Mouse (Mus musculus) liver, postnatal 0 days (tissue): ENCODE measurements at regions not wholly inside any gene's neighbourhood (a gene's known extent, or its start where the extent isn't known, plus 50 kb on each side); places are given as distances from the start of the nearest gene placed in this dataset.

Experiments
- ATAC-seq: fragments of 200-750 bp; cut with Nextera tagmentation; 2 replicates; pipeline ENCODE4 v1.8.0; 2017; ENCODE audit warnings: mild to moderate bottlenecking, moderate library complexity
- DNase-seq: peaks from one replicate; pipeline ENCODE4 v3.0.0-alpha.2; 2016
- H3K27ac ChIP-seq: fragments of 300-500 bp; sonication (generic); 2 replicates; pipeline ENCODE4 v1.5.1; 2014; ENCODE audit warnings: antibody characterized with exemption, moderate library complexity, mild to moderate bottlenecking, low read depth
- H3K27me3 ChIP-seq: fragments of 300-500 bp; sonication (generic); 2 replicates; pipeline ENCODE4 v1.6.1; 2014; ENCODE audit warnings: low read length, control low read depth, mixed read lengths; ENCODE audit not compliant: insufficient read depth
- H3K36me3 ChIP-seq: fragments of 300-500 bp; sonication (generic); replicated peaks from 2 replicates; pipeline ENCODE4 v1.6.1; 2014; ENCODE audit warnings: mild to moderate bottlenecking, control low read depth, low read length, moderate library complexity, mixed read lengths; ENCODE audit not compliant: insufficient read depth
- H3K4me1 ChIP-seq: fragments of 300-500 bp; sonication (generic); 2 replicates; pipeline ENCODE4 v1.6.1; 2014; ENCODE audit warnings: antibody characterized with exemption, mild to moderate bottlenecking, control low read depth; ENCODE audit not compliant: insufficient read depth
- H3K4me2 ChIP-seq: fragments of 300-500 bp; sonication (generic); 2 replicates; pipeline ENCODE4 v1.6.1; 2014; ENCODE audit warnings: low read depth, mild to moderate bottlenecking, low read length, moderate library complexity, mixed read lengths
- H3K4me3 ChIP-seq: fragments of 300-500 bp; sonication (generic); 2 replicates; pipeline ENCODE4 v1.5.1; 2014; ENCODE audit warnings: low read depth, low read length
- H3K9ac ChIP-seq: fragments of 300-500 bp; sonication (generic); replicated peaks from 2 replicates; pipeline ENCODE4 v1.6.1; 2014; ENCODE audit warnings: mild to moderate bottlenecking, moderate library complexity
- H3K9me3 ChIP-seq: fragments of 300-500 bp; sonication (generic); 2 replicates; pipeline ENCODE4 v1.6.1; 2016; ENCODE audit warnings: mild to moderate bottlenecking, control low read depth, low read length, mixed read lengths
- CTCF ChIP-seq: sonication (generic); IDR thresholded peaks from 2 replicates; pipeline ENCODE4 v1.5.1; 2016; ENCODE audit warnings: antibody characterized with exemption, low read depth
- EP300 ChIP-seq: IDR thresholded peaks from 2 replicates; pipeline ENCODE4 v1.6.1; 2016; ENCODE audit warnings: antibody characterized with exemption, low read depth, mild to moderate bottlenecking
- WGBS: fragments of 180-500 bp; shearing (Covaris S2); extraction: QIAGEN DNeasy Blood & Tissue Kit; methylation state at CpG from one replicate; pipeline ENCODE4 v1.1.7; 2014; ENCODE audit not compliant: insufficient replicate concordance; 5-methylcytosine and 5-hydroxymethylcytosine counted together

DNA sequence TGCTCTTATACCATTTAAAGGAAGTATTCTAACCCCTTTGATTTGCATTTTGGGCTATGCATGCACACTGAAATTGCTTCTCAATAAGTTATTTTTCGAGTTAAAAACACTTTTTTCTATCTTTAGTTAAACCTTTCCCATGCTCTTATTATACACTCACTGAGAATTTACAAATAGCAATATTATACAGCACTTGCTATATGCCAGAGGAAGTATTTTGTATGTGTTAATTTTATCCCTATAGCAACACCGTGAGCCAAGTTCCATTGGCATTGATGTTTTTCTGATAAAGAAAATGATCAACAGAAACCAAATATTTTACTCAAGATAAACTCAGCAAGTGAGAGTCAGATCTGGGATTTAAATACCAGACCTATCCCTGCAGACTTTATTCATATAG is 133.0 kb downstream of the Ahr start:
- WGBS: 60% methylated on average over 2 of the region's 2 CpGs
- no peak for DNase-seq

DNA sequence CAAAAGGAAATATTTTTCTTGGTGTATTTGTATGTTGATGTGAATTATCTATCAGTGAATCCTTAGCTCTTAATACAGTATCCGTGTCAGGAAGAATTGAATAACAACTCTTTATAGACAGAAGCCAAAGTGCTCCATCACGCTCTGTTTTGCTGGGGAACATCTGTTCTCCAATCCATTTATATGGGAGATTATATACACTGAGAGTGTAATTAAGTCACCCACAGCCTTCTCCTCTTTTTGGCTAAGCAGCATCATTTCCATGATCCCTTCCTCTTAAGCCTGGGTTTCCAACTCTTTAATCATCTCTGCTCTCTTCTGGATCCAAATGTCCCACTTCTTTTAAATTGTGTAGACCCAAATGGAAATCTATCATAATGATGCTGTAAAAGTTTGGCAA is 133.6 kb downstream of the Ahr start:
- Histone ChIP-seq H3K9ac (no peak overlapping the region), H3K36me3 (no peaks in the 10 kb centered on the region), H3K4me1 (no peaks in the 10 kb centered on the region), H3K4me3 (no peak overlapping the region), H3K4me2 (no peak overlapping the region), H3K9me3 (no peaks in the 10 kb centered on the region), H3K27me3 (no peaks in the 10 kb centered on the region), H3K27ac (no peak overlapping the region)
- TF ChIP-seq EP300 (no peak), CTCF (no peak)
- DNase-seq: no peak
- WGBS: 83% methylated on average over 2 of the region's 2 CpGs
- ATAC-seq: no peak

More for the DNA sequence above, 133.0 kb downstream of the Ahr start:
- H3K4me2 ChIP-seq: no peak overlapping the region
- H3K4me1 ChIP-seq: no peaks in the 10 kb centered on the region
- no peak overlapping the region for H3K4me3 ChIP-seq
- H3K9me3 ChIP-seq: no peaks in the 10 kb centered on the region
- no peaks in the 10 kb centered on the region for H3K36me3 ChIP-seq
- ATAC-seq: no peak
- TF ChIP-seq CTCF (no peak), EP300 (no peak)
- H3K27me3 ChIP-seq: no peaks in the 10 kb centered on the region
- no peak overlapping the region for H3K27ac ChIP-seq
- H3K9ac ChIP-seq: no peak overlapping the region

DNA sequence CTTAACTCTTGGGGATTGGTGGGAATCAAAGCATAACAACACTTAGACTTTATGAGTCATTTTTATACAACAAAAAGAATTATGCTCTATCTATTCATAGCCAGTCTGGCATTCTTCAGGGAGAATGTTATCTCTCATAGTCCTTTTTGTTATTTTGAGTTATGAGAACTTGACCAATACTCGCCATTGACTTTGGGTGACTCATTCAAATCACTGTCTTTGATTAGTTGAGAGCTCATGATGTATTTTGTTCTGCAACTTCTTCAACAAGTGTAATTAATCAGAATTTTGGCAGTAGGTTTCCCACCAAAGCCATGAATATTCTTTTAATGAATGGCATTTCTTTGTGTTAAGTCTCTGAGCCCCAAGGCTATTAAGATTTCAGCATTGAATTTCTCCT is 139.6 kb downstream of the Ahr start:
- H3K27ac ChIP-seq: no peak overlapping the region
- no peak overlapping the region for H3K9ac ChIP-seq
- ATAC-seq (no peak), DNase-seq (no peak)
- WGBS: 73% methylated on average over 1 of the region's 1 CpGs
- no peak for TF ChIP-seq EP300
- TF ChIP-seq CTCF: no peak
- H3K4me1 ChIP-seq: no peaks in the 10 kb centered on the region
- no peaks in the 10 kb centered on the region for H3K36me3 ChIP-seq
- H3K27me3 ChIP-seq: no peaks in the 10 kb centered on the region
- H3K4me3 ChIP-seq: no peak overlapping the region
- no peak overlapping the region for H3K4me2 ChIP-seq
- H3K9me3 ChIP-seq: no peaks in the 10 kb centered on the region

DNA sequence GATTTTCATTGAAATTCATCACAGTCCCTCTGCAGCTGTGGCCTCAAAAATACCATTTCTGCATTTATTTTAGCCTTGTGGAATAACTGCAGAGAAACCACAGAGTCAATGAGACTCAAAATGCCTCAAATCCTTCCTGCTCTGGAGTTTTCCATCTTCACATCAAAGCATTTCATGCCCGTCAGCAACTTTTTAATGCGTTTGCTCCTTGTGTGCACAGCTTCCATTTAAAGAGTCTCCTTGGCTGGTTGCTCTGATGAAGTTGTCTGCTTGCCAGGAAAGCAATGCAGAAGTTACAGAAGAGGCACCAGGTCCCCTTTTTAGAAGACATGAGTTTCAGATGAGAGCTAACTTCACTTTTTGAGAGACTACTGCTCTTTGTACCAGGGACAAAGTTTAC is 142.7 kb downstream of the Ahr start:
- no peaks in the 10 kb centered on the region for H3K9me3 ChIP-seq
- no peaks in the 10 kb centered on the region for H3K36me3 ChIP-seq
- H3K27me3 ChIP-seq: no peaks in the 10 kb centered on the region
- no peaks in the 10 kb centered on the region for H3K4me1 ChIP-seq
- 55% methylated on average over 2 of the region's 2 CpGs for WGBS
- DNase-seq (no peak), ATAC-seq (no peak)
- no peak overlapping the region for H3K9ac ChIP-seq
- H3K4me3 ChIP-seq: no peak overlapping the region
- no peak overlapping the region for H3K27ac ChIP-seq
- H3K4me2 ChIP-seq: no peak overlapping the region
- TF ChIP-seq CTCF (no peak), EP300 (no peak)

DNA sequence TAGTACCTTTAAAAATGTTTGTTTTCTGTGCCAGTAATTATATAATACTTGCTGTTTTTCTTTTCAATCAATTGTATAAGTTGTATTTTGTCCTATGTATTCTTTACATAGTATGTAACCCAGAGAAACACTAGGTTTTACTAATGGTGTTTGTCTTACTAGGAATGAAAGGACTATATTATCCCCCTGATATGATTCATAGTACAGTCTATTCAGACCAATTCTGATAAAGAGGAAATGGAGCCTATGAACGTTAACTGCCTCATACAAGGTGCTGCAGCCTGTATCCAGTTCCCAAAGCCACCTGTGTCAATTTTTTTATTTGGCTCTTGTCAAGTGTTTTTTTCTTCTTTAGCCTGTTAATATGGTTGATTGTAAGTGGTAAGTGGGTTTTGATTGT is 144.6 kb downstream of the Ahr start:
- TF ChIP-seq CTCF (no peak), EP300 (no peak)
- Histone ChIP-seq H3K9me3 (no peaks in the 10 kb centered on the region), H3K4me3 (no peak overlapping the region), H3K9ac (no peak overlapping the region), H3K27me3 (no peaks in the 10 kb centered on the region), H3K4me2 (no peak overlapping the region), H3K4me1 (no peaks in the 10 kb centered on the region), H3K36me3 (no peaks in the 10 kb centered on the region), H3K27ac (no peak overlapping the region)
- WGBS: 64% methylated on average over 1 of the region's 1 CpGs
- ATAC-seq (no peak), DNase-seq (no peak)

DNA sequence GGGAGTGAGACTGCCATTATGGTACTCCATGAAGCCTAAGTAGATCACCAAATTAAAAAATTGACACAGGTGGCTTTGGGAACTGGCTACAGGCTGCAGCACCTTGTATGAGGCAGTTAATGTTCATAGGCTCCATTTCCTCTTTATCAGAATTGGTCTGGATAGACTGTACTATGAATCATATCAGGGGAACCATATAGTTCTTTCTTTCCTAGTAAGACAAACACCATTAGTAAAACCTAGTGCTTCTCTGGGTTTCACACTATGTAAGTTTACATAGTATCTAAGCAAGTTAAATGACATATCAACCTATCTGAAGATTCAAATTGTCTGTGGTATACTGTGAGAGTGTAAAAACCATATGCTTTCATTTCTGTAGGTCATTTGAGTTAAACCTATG is 145.0 kb downstream of the Ahr start:
- Histone ChIP-seq H3K27me3 (no peaks in the 10 kb centered on the region), H3K4me3 (no peak overlapping the region), H3K9me3 (no peaks in the 10 kb centered on the region), H3K36me3 (no peaks in the 10 kb centered on the region), H3K4me1 (no peaks in the 10 kb centered on the region), H3K27ac (no peak overlapping the region), H3K4me2 (no peak overlapping the region), H3K9ac (no peak overlapping the region)
- DNase-seq (no peak), ATAC-seq (no peak)
- no peak for TF ChIP-seq CTCF
- TF ChIP-seq EP300: no peak

DNA sequence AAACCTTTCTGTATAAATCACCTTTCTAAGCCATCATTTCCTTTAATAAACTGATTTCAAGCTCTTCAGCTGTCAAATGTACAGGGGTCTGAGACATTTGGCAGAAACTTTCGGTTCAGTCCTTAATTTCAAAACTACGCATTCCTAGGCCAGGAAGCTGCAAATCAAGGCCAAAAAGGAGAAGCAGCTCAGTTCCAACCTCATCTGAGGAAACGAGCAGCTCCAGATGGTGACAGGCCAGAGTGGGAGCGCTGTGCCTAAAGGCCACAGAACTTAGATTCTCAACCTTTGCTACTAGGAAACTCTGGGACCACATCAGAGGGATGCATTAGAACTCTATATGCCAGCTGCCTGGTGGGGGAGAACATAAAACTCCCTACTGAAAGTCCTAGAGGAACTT is 150.6 kb downstream of the Ahr start:
- Histone ChIP-seq H3K36me3 (no peaks in the 10 kb centered on the region), H3K4me2 (no peak overlapping the region), H3K27me3 (no peaks in the 10 kb centered on the region), H3K4me3 (no peak overlapping the region), H3K27ac (no peak overlapping the region), H3K9me3 (no peaks in the 10 kb centered on the region), H3K9ac (no peak overlapping the region), H3K4me1 (no peaks in the 10 kb centered on the region)
- TF ChIP-seq EP300 (no peak), CTCF (no peak)
- WGBS: 42% methylated on average over 4 of the region's 4 CpGs
- DNase-seq: no peak
- no peak for ATAC-seq
